Comparison of ENCODE assay signal across 8 mouse cellular contexts in genomic region chr7:130937266-130937841, GRCm38 (mm10). TPM values are rescaled to one million over a fixed set of nuclear protein-coding genes. Genes with fewer than 3 reads are reported as not detected.
DNase-seq lines count a peak whose midpoint lies in the region; ATAC-seq and TF ChIP-seq lines count a peak whose summit lies in the region.

No protein-coding gene starts in this region.

- peaks cover 47% of the 10 kb centered on the region for H3K27me3 ChIP-seq in forebrain, embryonic 11.5 days (ENCODE audit: control insufficient read depth, insufficient read depth, low read length)
- peaks cover 84% of the 10 kb centered on the region for H3K27me3 ChIP-seq in forebrain, embryonic 12.5 days
- peaks cover 76% of the 10 kb centered on the region for H3K27me3 ChIP-seq in midbrain, embryonic 13.5 days
- peaks cover 59% of the 10 kb centered on the region for H3K27me3 ChIP-seq in midbrain, embryonic 14.5 days (ENCODE audit: control insufficient read depth, insufficient read depth, low read length)
- peaks cover 56% of the 10 kb centered on the region for H3K27me3 ChIP-seq in intestine, postnatal 0 days (replicated peaks; ENCODE audit: control insufficient read depth, insufficient read depth, low read length)

- no peaks in the 10 kb centered on the region for H3K36me3 ChIP-seq in forebrain, embryonic 11.5 days (ENCODE audit: control insufficient read depth, insufficient read depth, low read length)
- no peaks in the 10 kb centered on the region for H3K36me3 ChIP-seq in forebrain, embryonic 12.5 days (replicated peaks)
- H3K36me3 ChIP-seq in midbrain, embryonic 13.5 days: no peaks in the 10 kb centered on the region
- no peaks in the 10 kb centered on the region for H3K36me3 ChIP-seq in midbrain, embryonic 14.5 days (ENCODE audit: control insufficient read depth, insufficient read depth, low read length)
- H3K36me3 ChIP-seq in intestine, postnatal 0 days (ENCODE audit: control insufficient read depth, insufficient read depth): no peaks in the 10 kb centered on the region

- H3K27ac ChIP-seq in forebrain, embryonic 11.5 days (ENCODE audit: low read depth, low read length): no peak overlapping the region
- H3K27ac ChIP-seq in forebrain, embryonic 12.5 days: no peak overlapping the region
- H3K27ac ChIP-seq in midbrain, embryonic 13.5 days: no peak overlapping the region
- no peak overlapping the region for H3K27ac ChIP-seq in midbrain, embryonic 14.5 days (replicated peaks; ENCODE audit: low read depth, low read length)
- no peak overlapping the region for H3K27ac ChIP-seq in intestine, postnatal 0 days (ENCODE audit: low read depth, low read length)

- no peak overlapping the region for H3K4me2 ChIP-seq in forebrain, embryonic 11.5 days (ENCODE audit: low read depth, low read length, severe bottlenecking)
- H3K4me2 ChIP-seq in forebrain, embryonic 12.5 days: no peak overlapping the region
- H3K4me2 ChIP-seq in midbrain, embryonic 13.5 days (replicated peaks): peak overlapping the region; percentile 68; the same call in 1 of the 2 replicates
- H3K4me2 ChIP-seq in midbrain, embryonic 14.5 days (ENCODE audit: low read length): no peak overlapping the region; the same call in 1 of the 2 replicates
- peak overlapping the region; percentile 82; the same call in 1 of the 2 replicates for H3K4me2 ChIP-seq in intestine, postnatal 0 days (replicated peaks; ENCODE audit: low read depth)

- no peak overlapping the region for H3K4me3 ChIP-seq in forebrain, embryonic 11.5 days (ENCODE audit: low read depth, low read length)
- no peak overlapping the region; the same call in 1 of the 2 replicates for H3K4me3 ChIP-seq in forebrain, embryonic 12.5 days (replicated peaks)
- no peak overlapping the region; the same call in 1 of the 2 replicates for H3K4me3 ChIP-seq in midbrain, embryonic 13.5 days (replicated peaks)
- H3K4me3 ChIP-seq in midbrain, embryonic 14.5 days (replicated peaks; ENCODE audit: low read depth, low read length): no peak overlapping the region
- peak overlapping the region; percentile 55 for H3K4me3 ChIP-seq in intestine, postnatal 0 days (ENCODE audit: low read depth, low read length)

- ATAC-seq in forebrain, embryonic 11.5 days (replicated peaks; ENCODE audit: low FRiP score): no peak
- ATAC-seq in forebrain, embryonic 12.5 days (ENCODE audit: low FRiP score): no peak
- ATAC-seq in midbrain, embryonic 13.5 days: no peak
- ATAC-seq in midbrain, embryonic 14.5 days (ENCODE audit: low FRiP score, low TSS enrichment): no peak
- no peak for ATAC-seq in intestine, postnatal 0 days

- H3K9me3 ChIP-seq in forebrain, embryonic 11.5 days (ENCODE audit: control insufficient read depth, low read length): no peaks in the 10 kb centered on the region
- no peaks in the 10 kb centered on the region for H3K9me3 ChIP-seq in forebrain, embryonic 12.5 days
- no peaks in the 10 kb centered on the region for H3K9me3 ChIP-seq in midbrain, embryonic 13.5 days
- H3K9me3 ChIP-seq in midbrain, embryonic 14.5 days (ENCODE audit: control insufficient read depth, low read length): no peaks in the 10 kb centered on the region
- no peaks in the 10 kb centered on the region for H3K9me3 ChIP-seq in intestine, postnatal 0 days (ENCODE audit: control insufficient read depth)

- peak; percentile 44 for DNase-seq in forebrain, embryonic 11.5 days (ENCODE audit: low spot score)
- no peak for DNase-seq in midbrain, embryonic 14.5 days
- no peak for DNase-seq in urinary bladder, postnatal 10 days (ENCODE audit: low spot score)
- no peak for DNase-seq in thymus, postnatal 0 days (ENCODE audit: low spot score)
- DNase-seq in cerebellum, adult 11-12 months: no peak

- TF ChIP-seq CTCF in intestine, postnatal 0 days (IDR thresholded peaks at IDR 0.05; ENCODE audit: low read depth): no peak

- WGBS in forebrain, embryonic 11.5 days: 30% methylated on average over 12 of the region's 12 CpGs
- 28% methylated on average over 12 of the region's 12 CpGs for WGBS in forebrain, embryonic 12.5 days
- 35% methylated on average over 12 of the region's 12 CpGs for WGBS in midbrain, embryonic 13.5 days
- WGBS in midbrain, embryonic 14.5 days: 30% methylated on average over 12 of the region's 12 CpGs
- 32% methylated on average over 12 of the region's 12 CpGs for WGBS in intestine, postnatal 0 days

- no peak overlapping the region for H3K9ac ChIP-seq in forebrain, embryonic 11.5 days (ENCODE audit: low read length)
- H3K9ac ChIP-seq in forebrain, embryonic 12.5 days: no peak overlapping the region
- H3K9ac ChIP-seq in midbrain, embryonic 13.5 days (replicated peaks): no peak overlapping the region
- H3K9ac ChIP-seq in midbrain, embryonic 14.5 days (replicated peaks; ENCODE audit: low read length): no peak overlapping the region
- H3K9ac ChIP-seq in intestine, postnatal 0 days (ENCODE audit: low read depth, low read length): no peak overlapping the region

- H3K4me1 ChIP-seq in forebrain, embryonic 11.5 days (replicated peaks; ENCODE audit: control insufficient read depth, insufficient read depth, low read length): peaks cover 9% of the 10 kb centered on the region
- H3K4me1 ChIP-seq in forebrain, embryonic 12.5 days: peaks cover 17% of the 10 kb centered on the region
- H3K4me1 ChIP-seq in midbrain, embryonic 13.5 days (replicated peaks): peaks cover 18% of the 10 kb centered on the region
- H3K4me1 ChIP-seq in midbrain, embryonic 14.5 days (ENCODE audit: control insufficient read depth, insufficient read depth, low read length): peaks cover 11% of the 10 kb centered on the region; the same call in 1 of the 2 replicates
- H3K4me1 ChIP-seq in intestine, postnatal 0 days (replicated peaks; ENCODE audit: control insufficient read depth, insufficient read depth, low read length): no peaks in the 10 kb centered on the region; the same call in 1 of the 2 replicates

RNA-seq across cellular contexts. Expression of gene Htra1, which starts 1.4 kb away (rescaled TPM):
- polyA plus RNA-seq in forebrain, embryonic 11.5 days (2014; fragmentation: Nextera tagmentation; extraction: Ambion mirVana): 2.7 and 4.2 TPM in 2 replicates
- polyA plus RNA-seq in forebrain, embryonic 12.5 days (2016; fragmentation: Nextera tagmentation; extraction: Ambion mirVana): 3.1 and 5.9 TPM in 2 replicates
- polyA plus RNA-seq in midbrain, embryonic 13.5 days (2015; fragmentation: Nextera tagmentation; extraction: Ambion mirVana): 4.3 and 6.2 TPM in 2 replicates
- 6.9 and 12.7 TPM in 2 replicates for polyA plus RNA-seq in midbrain, embryonic 14.5 days (2014; fragmentation: Nextera tagmentation; extraction: Ambion mirVana)
- 15.5 and 17.6 TPM in 2 replicates for polyA plus RNA-seq in intestine, postnatal 0 days (2015; fragmentation: Nextera tagmentation; extraction: Ambion mirVana)
- polyA plus RNA-seq in thymus, postnatal 0 days (2015; fragmentation: Nextera tagmentation; extraction: Ambion mirVana): 8.4 and 9.2 TPM in 2 replicates

Comparison
In these comparisons a context has a peak if more than half of its experiments do, and no peak if none do; other contexts are left out.
1. H3K4me2 ChIP-seq: peak in midbrain, embryonic 13.5 days (single experiment) and intestine, postnatal 0 days (single experiment); none in forebrain, embryonic 11.5 days (single experiment), forebrain, embryonic 12.5 days (single experiment) and midbrain, embryonic 14.5 days (single experiment).